Mouse (Mus musculus) limb, embryonic 11.5 days (tissue): Measurements from ENCODE around the gene Ddx58. TPM values are rescaled to one million over a fixed set of nuclear protein-coding genes. Genes with fewer than 3 reads are reported as not detected.

Experiments used
- ATAC-seq: fragments of 200-750 bp; cut with Nextera tagmentation; 2 replicates; pipeline ENCODE4 v1.8.0; 2017; ENCODE audit warnings: low read depth; ENCODE audit not compliant: insufficient number of reproducible peaks, low FRiP score, low TSS enrichment
- DNase-seq: peaks from one replicate; pipeline ENCODE4 v3.0.0-alpha.2; 2015; ENCODE audit warnings: low spot score
- H3K27ac ChIP-seq: fragments of 300-500 bp; sonication (generic); replicated peaks from 2 replicates; pipeline ENCODE4 v1.5.1; 2014; ENCODE audit warnings: low read depth, mild to moderate bottlenecking, low read length
- H3K27me3 ChIP-seq: fragments of 300-500 bp; sonication (generic); 2 replicates; pipeline ENCODE4 v1.6.1; 2014; ENCODE audit warnings: mild to moderate bottlenecking, low read length, mixed read lengths; ENCODE audit not compliant: control insufficient read depth, insufficient read depth
- H3K36me3 ChIP-seq: fragments of 300-500 bp; sonication (generic); 2 replicates; pipeline ENCODE4 v1.6.1; 2014; ENCODE audit warnings: mild to moderate bottlenecking, low read length, moderate library complexity, mixed read lengths; ENCODE audit not compliant: control insufficient read depth, insufficient read depth
- H3K4me1 ChIP-seq: fragments of 300-500 bp; sonication (generic); 2 replicates; pipeline ENCODE4 v1.6.1; 2014; ENCODE audit warnings: low read length, mixed read lengths; ENCODE audit not compliant: control insufficient read depth, insufficient read depth
- H3K4me2 ChIP-seq: fragments of 300-500 bp; sonication (generic); 2 replicates; pipeline ENCODE4 v1.6.1; 2014; ENCODE audit warnings: low read depth, mild to moderate bottlenecking, moderate library complexity; ENCODE audit not compliant: severe bottlenecking
- H3K4me3 ChIP-seq: fragments of 300-500 bp; sonication (generic); 2 replicates; pipeline ENCODE4 v1.5.1; 2014; ENCODE audit warnings: low read depth, low read length
- H3K9ac ChIP-seq: fragments of 300-500 bp; sonication (generic); 2 replicates; pipeline ENCODE4 v1.6.1; 2014; ENCODE audit warnings: mild to moderate bottlenecking, low read length
- H3K9me3 ChIP-seq: fragments of 300-500 bp; sonication (generic); 2 replicates; pipeline ENCODE4 v1.6.1; 2016; ENCODE audit warnings: low read length; ENCODE audit not compliant: control insufficient read depth
- WGBS: fragments of 180-500 bp; shearing (Covaris S2); extraction: QIAGEN DNeasy Blood & Tissue Kit; methylation state at CpG from one replicate; pipeline ENCODE4 v1.1.7; 2014; 5-methylcytosine and 5-hydroxymethylcytosine counted together
- polyA plus RNA-seq: library from polyadenylated mRNA; unstranded; fragments of >200 nt; fragmentation: Nextera tagmentation; extraction: Ambion mirVana; gene quantifications from 2 replicates; pipeline ENCODE4 v1.2.1, GENCODE M21; 2014

Ddx58 gene
- polyA plus RNA-seq, 1 experiment from 2014 or later = 4.8 TPM

DNA sequence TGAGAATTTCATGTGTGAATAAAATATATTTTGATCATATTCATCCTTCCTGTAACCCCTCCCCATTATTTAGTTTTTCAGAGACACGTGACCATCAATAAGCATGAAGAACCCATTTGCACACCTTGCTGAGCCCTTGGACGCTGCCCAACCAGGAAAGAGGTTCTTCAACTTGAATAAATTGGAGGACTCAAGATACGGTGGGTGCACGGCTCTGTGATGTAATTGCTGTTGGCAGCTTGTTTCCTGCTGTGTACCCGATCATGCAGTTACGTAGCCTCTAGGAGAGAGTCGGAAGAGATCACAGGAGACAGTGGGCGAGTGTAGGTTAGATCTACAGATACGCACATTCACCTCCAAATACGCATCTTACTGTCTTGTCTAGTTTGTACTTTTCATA is 76.0 kb downstream of the Ddx58 start:
- Histone ChIP-seq H3K4me3 (no peak overlapping the region), H3K4me1 (no peaks in the 10 kb centered on the region), H3K27me3 (no peaks in the 10 kb centered on the region), H3K36me3 (no peaks in the 10 kb centered on the region), H3K9me3 (peaks cover 3% of the 10 kb centered on the region; the same call in 1 of the 2 replicates), H3K9ac (no peak overlapping the region), H3K4me2 (no peak overlapping the region), H3K27ac (no peak overlapping the region)
- WGBS = 92% methylated on average over 10 of the region's 10 CpGs
- ATAC-seq = no peak
- DNase-seq = no peak

DNA sequence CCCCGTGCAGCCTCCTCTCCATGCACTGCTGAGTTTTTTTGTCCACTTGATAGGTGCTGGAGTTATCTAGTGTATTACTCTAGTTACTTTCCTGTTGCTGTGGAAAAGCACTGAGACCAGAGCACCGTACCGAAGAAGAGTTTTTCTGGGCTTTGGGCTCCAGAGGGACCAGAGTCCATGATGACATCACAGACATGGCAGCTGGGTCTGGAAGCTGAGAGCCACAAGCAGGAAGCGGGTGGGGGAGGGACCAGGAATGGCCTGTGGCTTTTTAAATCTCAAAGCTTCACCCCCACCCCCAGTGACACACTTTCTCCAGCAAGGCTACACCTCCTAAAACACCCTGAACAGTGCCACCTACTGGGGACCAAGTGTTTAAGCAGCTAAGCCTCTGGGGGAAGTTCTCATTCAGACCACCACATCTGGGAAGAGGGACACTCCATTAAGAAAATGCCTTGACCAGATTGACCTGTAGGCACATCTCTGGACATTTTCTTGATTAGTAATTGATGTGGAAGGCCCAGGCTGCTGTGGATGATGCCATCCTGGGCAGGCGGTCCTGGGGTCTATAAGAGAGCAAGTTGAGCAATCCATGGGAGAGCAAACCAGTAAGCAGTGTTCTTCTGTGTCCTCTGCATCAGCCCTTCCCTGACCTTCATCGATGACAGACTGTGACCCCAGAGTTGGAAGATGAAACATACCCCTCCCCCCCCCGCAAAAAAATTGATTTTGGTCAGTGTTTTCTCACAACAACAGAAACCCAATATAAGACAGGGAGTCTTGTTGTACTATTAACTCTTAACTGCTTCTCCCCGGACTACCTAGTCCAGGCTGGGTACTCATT is 78.8 kb downstream of the Ddx58 start:
- no peak for ATAC-seq
- no peak for DNase-seq

DNA sequence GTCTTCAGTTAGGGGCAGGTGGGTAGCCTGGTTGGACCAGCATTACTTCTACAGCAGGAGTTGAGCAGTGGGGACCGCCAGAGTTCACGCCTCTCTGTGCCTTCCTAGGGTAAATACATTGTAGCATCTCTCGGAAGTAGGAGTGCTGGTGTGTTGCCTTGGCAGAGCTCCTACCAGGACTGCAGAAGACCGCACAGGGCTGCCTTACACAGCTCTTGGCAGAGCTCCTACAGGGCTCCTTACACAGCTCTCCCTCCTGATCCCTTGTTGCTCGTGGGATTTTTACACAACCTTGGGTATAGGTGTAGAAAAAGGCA is 81.4 kb downstream of the Ddx58 start:
- no peaks in the 10 kb centered on the region for H3K4me1 ChIP-seq

More for the DNA sequence above, 78.8 kb downstream of the Ddx58 start:
- Histone ChIP-seq H3K27ac (no peak overlapping the region), H3K9me3 (peaks cover 3% of the 10 kb centered on the region; the same call in 1 of the 2 replicates), H3K27me3 (no peaks in the 10 kb centered on the region), H3K36me3 (no peaks in the 10 kb centered on the region), H3K4me1 (no peaks in the 10 kb centered on the region), H3K4me2 (no peak overlapping the region), H3K9ac (no peak overlapping the region), H3K4me3 (no peak overlapping the region)
- WGBS = 93% methylated on average over 8 of the region's 8 CpGs

DNA sequence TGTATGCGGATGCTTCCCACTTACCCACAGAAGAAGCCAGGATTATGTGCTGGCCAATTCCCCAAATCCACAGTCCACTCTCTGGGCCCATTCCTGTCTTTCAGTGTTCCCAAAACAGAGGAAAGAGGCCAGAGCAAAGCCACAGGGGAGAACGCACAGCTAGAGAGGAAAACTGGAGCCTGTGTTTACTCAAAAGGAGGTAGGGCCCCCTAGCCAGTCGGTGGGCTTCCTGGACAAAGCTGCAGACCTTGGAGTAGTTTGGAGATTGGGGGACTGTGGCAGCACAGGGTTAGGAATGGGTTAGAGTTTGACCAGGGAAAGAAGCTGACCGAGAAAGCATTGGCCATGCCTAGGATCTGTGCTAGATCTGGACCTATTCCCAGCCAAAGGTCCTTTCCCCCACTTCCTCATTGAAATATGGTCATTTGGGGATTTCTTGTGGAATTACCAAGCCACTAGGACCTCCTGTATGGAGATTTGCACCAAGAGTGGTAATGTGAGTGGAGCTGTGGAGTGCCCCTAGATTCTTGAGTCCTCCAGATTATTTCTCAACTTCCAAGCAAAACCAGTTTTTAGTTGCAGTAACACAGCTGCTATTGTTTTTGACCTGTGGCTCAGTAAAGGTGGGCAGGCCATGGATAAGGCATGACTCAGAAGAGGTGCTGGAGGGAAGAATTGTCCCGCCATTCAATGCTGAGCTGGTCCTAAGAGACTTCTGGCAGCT is 82.0 kb downstream of the Ddx58 start:
- no peak for ATAC-seq
- 82% methylated on average over 5 of the region's 5 CpGs for WGBS
- no peak overlapping the region for H3K4me2 ChIP-seq
- DNase-seq = no peak
- no peak overlapping the region for H3K9ac ChIP-seq
- no peak overlapping the region for H3K4me3 ChIP-seq
- H3K9me3 ChIP-seq = peaks cover 3% of the 10 kb centered on the region; the same call in 1 of the 2 replicates
- H3K36me3 ChIP-seq = no peaks in the 10 kb centered on the region
- H3K27ac ChIP-seq = no peak overlapping the region
- H3K4me1 ChIP-seq = no peaks in the 10 kb centered on the region
- no peaks in the 10 kb centered on the region for H3K27me3 ChIP-seq

More for the DNA sequence above, 81.4 kb downstream of the Ddx58 start:
- DNase-seq (no peak), ATAC-seq (no peak)
- Histone ChIP-seq H3K9me3 (peaks cover 3% of the 10 kb centered on the region; the same call in 1 of the 2 replicates), H3K4me3 (no peak overlapping the region), H3K36me3 (no peaks in the 10 kb centered on the region), H3K4me2 (no peak overlapping the region), H3K9ac (no peak overlapping the region), H3K27me3 (no peaks in the 10 kb centered on the region), H3K27ac (no peak overlapping the region)
- 92% methylated on average over 5 of the region's 5 CpGs for WGBS

GRCm38 (mm10) chr4:40156582-40157499 is 82.8 kb downstream of the Ddx58 start:
- WGBS = 88% methylated on average over 18 of the region's 18 CpGs
- ATAC-seq (no peak), DNase-seq (no peak)
- H3K27me3 ChIP-seq = no peaks in the 10 kb centered on the region
- H3K27ac ChIP-seq = no peak overlapping the region
- H3K4me1 ChIP-seq = no peaks in the 10 kb centered on the region
- H3K4me2 ChIP-seq = no peak overlapping the region
- no peaks in the 10 kb centered on the region for H3K36me3 ChIP-seq
- no peak overlapping the region for H3K4me3 ChIP-seq
- H3K9ac ChIP-seq = no peak overlapping the region
- peaks cover 3% of the 10 kb centered on the region; the same call in 1 of the 2 replicates for H3K9me3 ChIP-seq

GRCm38 (mm10) chr4:40156153-40156552 is 83.5 kb downstream of the Ddx58 start:
- Histone ChIP-seq H3K4me2 (no peak overlapping the region), H3K27me3 (no peaks in the 10 kb centered on the region), H3K4me3 (no peak overlapping the region), H3K9ac (no peak overlapping the region), H3K36me3 (no peaks in the 10 kb centered on the region), H3K27ac (no peak overlapping the region), H3K4me1 (no peaks in the 10 kb centered on the region), H3K9me3 (peaks cover 3% of the 10 kb centered on the region; the same call in 1 of the 2 replicates)
- ATAC-seq = no peak
- DNase-seq = no peak
- 81% methylated on average over 2 of the region's 2 CpGs for WGBS

GRCm38 (mm10) chr4:40155467-40155999 is 84.1 kb downstream of the Ddx58 start:
- H3K36me3 ChIP-seq = no peaks in the 10 kb centered on the region
- H3K27me3 ChIP-seq = no peaks in the 10 kb centered on the region
- DNase-seq (no peak), ATAC-seq (no peak)
- H3K4me3 ChIP-seq = no peak overlapping the region
- peaks cover under 1% of the 10 kb centered on the region; the same call in 1 of the 2 replicates for H3K9me3 ChIP-seq
- H3K9ac ChIP-seq = no peak overlapping the region
- H3K4me2 ChIP-seq = no peak overlapping the region
- no peak overlapping the region for H3K27ac ChIP-seq
- 88% methylated on average over 13 of the region's 13 CpGs for WGBS
- no peaks in the 10 kb centered on the region for H3K4me1 ChIP-seq

GRCm38 (mm10) chr4:40154751-40155150 is 84.9 kb downstream of the Ddx58 start:
- Histone ChIP-seq H3K9me3 (no peaks in the 10 kb centered on the region), H3K9ac (no peak overlapping the region), H3K4me2 (no peak overlapping the region), H3K27ac (no peak overlapping the region), H3K4me1 (no peaks in the 10 kb centered on the region), H3K27me3 (no peaks in the 10 kb centered on the region), H3K4me3 (no peak overlapping the region), H3K36me3 (no peaks in the 10 kb centered on the region)
- WGBS = 92% methylated on average over 4 of the region's 4 CpGs
- ATAC-seq (no peak), DNase-seq (no peak)
